Mouse (Mus musculus): ENCODE measurements around the gene Entpd1.

The Entpd1 gene

DNA sequence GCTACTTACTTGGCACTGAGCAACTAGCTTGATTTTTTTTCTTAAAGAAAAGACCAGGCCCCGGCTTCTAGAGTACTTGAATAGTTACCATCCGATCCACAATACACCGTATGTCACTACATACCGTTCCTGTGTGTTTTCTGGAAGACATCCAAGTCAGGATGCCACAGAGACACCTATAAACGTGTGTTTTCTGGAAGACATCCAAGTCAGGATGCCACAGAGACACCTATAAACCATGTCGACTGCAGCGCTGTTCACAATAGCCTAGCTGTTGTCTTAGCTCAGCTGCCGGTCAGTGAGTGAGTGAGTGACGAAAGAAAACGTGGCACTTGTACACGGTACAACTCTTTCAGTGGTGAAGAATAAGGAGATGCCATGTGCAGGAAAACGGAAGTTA is 13.8 kb downstream of the Entpd1 start:
- no peak for DNase-seq (ENCODE audit: extremely low read depth, insufficient read length, low spot score)

DNA sequence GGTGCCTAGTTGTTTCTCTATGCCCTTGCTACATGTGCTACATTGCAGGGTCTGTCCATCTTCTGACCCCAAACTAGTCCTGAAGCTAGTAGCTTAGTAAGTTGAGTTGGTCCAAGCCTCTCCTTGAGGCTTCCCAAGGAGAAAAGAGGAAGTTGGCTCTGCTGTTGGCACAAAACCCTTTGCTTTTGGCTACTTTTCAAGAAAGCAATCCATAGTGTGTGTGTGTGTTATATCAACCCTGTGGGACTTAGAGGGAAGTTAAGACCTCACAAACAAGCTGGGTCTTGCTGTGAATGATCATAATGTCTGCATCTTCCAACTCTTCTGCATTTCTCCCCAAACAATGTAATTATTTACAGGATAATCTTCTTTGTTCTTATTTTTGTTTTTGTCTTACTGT is 16.8 kb downstream of the Entpd1 start:
- no peak for DNase-seq (ENCODE audit: extremely low read depth, insufficient read length, low spot score)

DNA sequence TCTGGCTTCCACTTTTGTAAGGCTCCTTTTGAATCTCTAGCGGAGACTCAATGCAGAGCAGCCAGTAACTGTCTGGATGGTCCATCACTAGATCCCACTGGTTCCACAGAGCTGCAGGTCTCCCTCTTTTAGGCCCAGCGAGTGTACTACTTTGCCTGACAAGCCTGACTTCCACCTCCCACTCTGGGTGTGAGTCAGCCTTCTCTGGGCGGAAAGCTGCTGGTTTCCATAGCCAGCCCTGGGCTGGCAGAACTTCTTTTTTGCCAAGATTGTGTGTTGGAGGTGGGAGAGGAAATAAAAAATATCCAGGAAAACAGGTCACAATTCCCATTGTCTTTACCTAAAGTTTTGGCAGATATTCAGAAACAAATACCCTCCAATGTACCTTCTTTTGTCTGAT is 17.9 kb downstream of the Entpd1 start:
- no peak for DNase-seq (ENCODE audit: extremely low read depth, insufficient read length, low spot score)

DNA sequence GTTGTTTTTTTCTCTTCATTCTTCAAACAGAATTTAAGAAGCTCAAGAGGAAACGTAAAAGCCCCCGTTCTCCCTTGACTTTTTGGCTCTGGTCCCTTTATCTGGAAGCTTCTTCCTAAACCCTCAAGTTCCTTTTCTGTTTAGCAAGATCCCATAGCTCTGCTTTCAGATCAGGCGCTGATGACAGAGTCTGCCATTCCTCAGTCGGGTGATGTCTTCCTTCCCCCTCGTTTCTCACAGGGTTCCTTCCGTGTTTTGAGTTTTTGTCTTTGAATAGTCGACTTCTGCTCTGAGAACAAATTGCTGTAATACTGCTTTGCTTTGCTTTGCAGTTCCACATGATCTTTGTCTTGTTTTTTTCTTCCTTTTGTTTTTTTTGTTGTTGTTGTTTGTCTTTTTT is 18.4 kb downstream of the Entpd1 start:
- DNase-seq (ENCODE audit: extremely low read depth, insufficient read length, low spot score), result no peak

- DNase-seq (ENCODE audit: extremely low read depth, insufficient read length, low spot score), result no peak
Observed at GRCm38 (mm10) chr19:40632193-40632592, 20.0 kb downstream of the Entpd1 start.

DNA sequence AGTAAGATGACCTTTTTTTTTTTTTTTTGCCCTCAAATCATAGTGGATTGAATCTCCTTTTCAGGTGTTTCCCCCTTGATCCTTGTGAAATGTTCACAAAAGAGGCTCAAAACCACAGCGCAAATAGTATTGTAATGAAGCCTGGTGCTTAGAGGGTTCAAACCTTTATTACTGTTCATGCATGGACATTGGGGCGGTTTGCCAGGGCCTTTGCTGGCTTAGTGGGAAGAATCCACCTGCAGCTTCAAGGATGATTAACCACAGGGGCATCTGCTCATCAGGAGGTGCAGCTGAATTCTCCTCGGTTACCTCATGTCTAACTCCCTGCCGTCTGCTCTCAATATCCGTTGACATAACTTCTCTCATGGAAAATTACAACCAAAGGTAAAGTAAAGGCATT is 20.5 kb downstream of the Entpd1 start:
- no peak for DNase-seq (ENCODE audit: extremely low read depth, insufficient read length, low spot score)

GRCm38 (mm10) chr19:40633144-40633543 is 21.0 kb downstream of the Entpd1 start:
- no peak for DNase-seq (ENCODE audit: extremely low read depth, insufficient read length, low spot score)

DNA sequence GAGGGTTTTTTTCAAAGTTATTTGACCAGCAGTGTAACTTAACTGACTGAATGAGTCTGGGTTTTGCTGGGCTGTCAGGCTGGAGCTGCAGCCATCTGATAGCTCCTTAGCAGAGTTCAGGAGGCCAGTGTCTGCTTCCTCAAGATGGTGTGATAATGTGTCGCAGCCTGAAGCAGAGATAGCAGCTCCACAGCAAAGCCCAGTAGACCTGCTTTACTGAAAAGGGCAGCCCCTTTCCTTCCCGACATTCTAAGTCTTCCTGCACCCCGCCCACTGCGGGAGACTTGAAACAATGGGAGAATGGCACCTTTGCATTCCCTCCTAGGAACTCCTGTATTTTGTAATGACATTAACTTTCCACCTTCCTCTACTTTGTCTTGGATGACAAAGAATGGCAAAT is 24.9 kb downstream of the Entpd1 start:
- DNase-seq (ENCODE audit: extremely low read depth, insufficient read length, low spot score), result no peak

- DNase-seq (ENCODE audit: extremely low read depth, insufficient read length, low spot score), result no peak
Observed at GRCm38 (mm10) chr19:40637601-40638000, 25.4 kb downstream of the Entpd1 start.

- no peak for DNase-seq (ENCODE audit: extremely low read depth, insufficient read length, low spot score)
Observed at GRCm38 (mm10) chr19:40638582-40638981, 26.4 kb downstream of the Entpd1 start.

GRCm38 (mm10) chr19:40639729-40640304 is 27.7 kb downstream of the Entpd1 start:
- DNase-seq (ENCODE audit: extremely low read depth, insufficient read length, low spot score), result no peak

DNA sequence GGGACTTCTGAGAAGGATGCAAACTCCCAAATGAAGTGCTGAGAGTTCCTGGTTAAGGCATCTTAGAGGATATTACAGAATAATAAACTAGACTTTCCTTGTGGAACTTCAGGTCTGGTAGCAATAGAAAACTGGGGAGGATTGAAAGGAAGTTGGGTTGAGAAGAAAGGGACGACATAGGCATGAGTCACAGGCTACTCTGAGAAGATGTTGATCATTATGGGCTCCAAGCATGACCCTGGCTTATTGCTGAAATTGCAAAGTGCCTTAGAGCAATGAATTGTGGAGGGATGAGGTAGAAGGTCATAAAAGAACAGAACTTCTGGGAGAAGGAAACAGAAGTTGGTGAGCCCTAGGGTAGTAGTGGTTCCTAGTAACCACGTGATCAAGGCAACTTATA is 28.6 kb downstream of the Entpd1 start:
- DNase-seq (ENCODE audit: extremely low read depth, insufficient read length, low spot score), result no peak

DNA sequence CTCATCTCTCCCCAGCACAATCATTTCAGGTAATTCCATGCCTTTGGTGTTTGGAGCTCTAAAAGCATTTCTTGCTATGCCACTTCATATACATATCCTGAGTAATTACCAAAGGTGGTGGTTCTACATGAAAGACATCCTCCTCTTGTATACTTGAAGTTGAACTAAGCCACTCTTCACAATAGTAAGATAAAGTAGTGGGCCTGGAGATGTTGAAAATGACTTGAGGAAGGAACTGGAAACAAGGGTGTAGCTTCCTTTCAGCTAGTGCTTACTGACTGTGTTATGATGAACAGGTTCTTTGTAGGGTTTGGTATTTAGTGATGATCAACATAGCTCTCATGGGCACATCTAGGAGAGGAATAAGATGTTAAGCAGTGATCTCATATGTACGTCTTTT is 31.7 kb downstream of the Entpd1 start:
- DNase-seq (ENCODE audit: extremely low read depth, insufficient read length, low spot score), result no peak

DNA sequence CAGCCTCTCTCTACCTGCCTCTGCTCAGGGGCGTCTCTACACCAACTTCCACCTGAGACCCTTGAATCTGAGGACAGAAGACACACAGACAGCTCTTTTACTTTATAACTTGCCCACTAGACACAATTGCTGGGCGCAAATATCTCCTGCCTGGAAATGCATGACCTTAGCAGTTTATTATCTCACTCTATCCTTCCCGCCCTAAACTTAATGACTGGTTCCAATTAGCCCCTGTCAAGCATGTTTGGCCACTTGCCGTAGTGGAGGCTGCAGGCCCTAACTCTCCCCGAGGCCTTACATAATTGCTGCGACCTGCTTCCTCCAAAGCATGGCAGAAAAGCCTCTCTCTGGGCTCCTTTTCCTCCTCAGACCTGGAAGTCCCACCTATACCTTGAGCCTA is 34.2 kb downstream of the Entpd1 start:
- DNase-seq (ENCODE audit: extremely low read depth, insufficient read length, low spot score), result no peak

DNA sequence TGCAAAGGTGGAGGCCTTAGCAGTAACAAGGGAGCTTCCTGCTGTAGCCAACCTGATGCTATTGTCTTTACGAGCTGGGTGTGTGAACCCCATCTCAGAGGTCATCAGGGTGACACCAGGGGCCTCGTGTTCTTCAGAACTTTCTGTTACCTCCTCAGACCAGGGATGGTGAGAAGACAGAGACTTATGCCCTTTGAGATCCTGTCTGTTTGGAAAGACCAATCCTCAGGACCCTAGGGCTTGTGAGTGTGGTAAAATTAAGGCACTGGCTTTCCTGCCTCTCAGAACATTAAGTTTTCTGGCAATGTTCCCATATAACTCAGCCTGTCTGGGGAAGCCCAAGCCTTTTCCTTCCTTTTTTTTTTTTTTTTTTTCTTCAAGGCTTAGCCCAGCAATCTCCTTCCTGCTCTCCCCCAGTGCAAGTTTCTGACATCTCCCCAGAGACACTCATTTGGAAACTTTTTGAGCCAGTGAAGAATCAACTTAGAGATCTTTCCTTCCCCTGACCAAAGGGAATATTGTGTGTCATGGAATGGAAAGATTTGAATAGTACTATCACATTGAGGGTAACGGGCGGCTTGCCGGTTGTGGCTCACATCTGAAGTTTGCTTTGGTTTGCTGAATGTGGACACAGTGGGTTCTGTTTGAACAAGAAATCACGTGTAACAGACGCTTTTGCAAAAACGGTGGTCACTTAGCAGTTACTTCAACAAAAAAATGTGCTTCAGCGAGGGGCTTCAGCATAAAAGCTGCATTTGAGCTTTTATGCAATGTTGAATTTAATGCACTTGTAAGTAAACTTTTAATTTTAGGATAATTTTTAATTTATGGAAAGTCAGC is 35.4 kb downstream of the Entpd1 start:
- DNase-seq (ENCODE audit: extremely low read depth, insufficient read length, low spot score), result no peak

DNA sequence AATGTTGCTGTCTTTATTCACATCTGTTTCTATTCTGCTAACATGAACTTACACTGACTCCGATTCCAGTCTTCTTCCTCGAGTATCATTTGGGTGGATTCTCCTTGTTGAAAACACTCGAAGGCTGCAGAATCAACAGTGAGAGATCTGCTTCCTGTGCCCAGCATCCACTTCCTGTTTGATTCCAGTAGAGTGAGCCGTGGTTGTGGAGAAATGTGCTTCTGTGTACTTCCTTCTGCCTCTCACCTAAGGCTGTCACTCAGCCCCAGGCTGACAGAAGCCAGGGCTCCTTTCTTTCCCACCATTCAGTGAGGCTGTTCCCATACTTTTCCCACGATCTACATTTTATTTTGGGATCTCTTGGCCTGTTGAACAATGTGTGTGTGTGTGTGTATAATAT is 37.9 kb downstream of the Entpd1 start:
- DNase-seq (ENCODE audit: extremely low read depth, insufficient read length, low spot score), result no peak

DNA sequence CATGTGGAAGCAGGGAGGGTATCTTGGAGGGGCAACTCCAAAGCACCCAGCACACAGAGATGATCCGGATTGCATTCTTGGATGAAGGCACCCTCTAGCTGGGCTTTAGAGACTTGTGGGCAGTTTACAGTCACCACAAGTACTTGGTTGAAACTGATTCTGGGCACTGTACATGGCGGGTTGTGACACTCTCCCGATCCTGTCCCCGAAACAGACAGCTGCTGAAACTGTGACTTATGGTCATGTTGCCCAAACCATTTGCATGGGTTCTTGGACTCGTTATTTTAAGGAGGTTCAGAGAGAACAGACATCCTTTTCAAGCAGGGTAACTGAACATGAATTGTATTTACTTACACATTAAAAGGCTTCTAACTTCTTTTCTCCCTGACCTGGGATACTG is 44.0 kb downstream of the Entpd1 start:
- DNase-seq (ENCODE audit: extremely low read depth, insufficient read length, low spot score), result no peak

- no peak for DNase-seq (ENCODE audit: extremely low read depth, insufficient read length, low spot score)
Observed at GRCm38 (mm10) chr19:40658281-40658680, 46.1 kb downstream of the Entpd1 start.

GRCm38 (mm10) chr19:40658935-40659334 is 46.8 kb downstream of the Entpd1 start:
- DNase-seq (ENCODE audit: extremely low read depth, insufficient read length, low spot score), result no peak

GRCm38 (mm10) chr19:40659651-40660478 is 47.7 kb downstream of the Entpd1 start:
- no peak for DNase-seq (ENCODE audit: extremely low read depth, insufficient read length, low spot score)

DNA sequence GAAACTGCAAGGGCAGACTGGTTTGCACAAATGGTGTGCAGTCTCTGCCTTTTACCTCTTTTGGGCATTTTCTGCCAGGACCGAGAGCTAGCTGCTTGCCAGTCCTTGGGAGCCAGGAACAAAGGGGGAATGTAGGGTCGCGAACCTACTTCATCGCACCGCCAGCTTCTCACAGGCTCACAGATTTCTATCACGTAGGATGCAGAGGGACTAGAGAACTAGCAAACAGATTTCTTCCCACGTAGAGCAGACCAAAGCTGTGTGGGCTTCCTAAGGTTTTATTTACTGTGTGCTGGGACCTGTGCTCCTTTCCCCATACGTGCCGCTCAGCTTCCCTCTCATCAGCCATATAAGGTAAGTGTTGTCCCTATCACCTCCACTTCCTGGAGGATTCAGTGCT is 48.3 kb downstream of the Entpd1 start:
- DNase-seq (ENCODE audit: extremely low read depth, insufficient read length, low spot score), result no peak

- DNase-seq (ENCODE audit: extremely low read depth, insufficient read length, low spot score), result no peak
Observed at GRCm38 (mm10) chr19:40661108-40661507, 48.9 kb downstream of the Entpd1 start.
